Mouse (Mus musculus): Measurements from ENCODE around the gene Ly6g5c. TPM values are rescaled to one million over a fixed set of nuclear protein-coding genes. Genes with fewer than 3 reads are reported as not detected.

The Ly6g5c gene
- total and polyA plus RNA-seq, 2 experiments from 2014 or later, result not detected

GRCm38 (mm10) chr17:35063466-35063865, 44.6 kb upstream of the Ly6g5c start:
- Histone ChIP-seq H3K27me3 (ENCODE audit: insufficient read depth, low read length) (peaks cover 12% of the 10 kb centered on the region), H3K4me2 (ENCODE audit: low read depth, low read length) (no peak overlapping the region), H3K4me3 (ENCODE audit: low read length) (no peak overlapping the region), H3K9me3 (ENCODE audit: low read length) (no peaks in the 10 kb centered on the region), H3K4me1 (ENCODE audit: insufficient read depth, low read length) (peaks cover 12% of the 10 kb centered on the region; the same call in 1 of the 2 replicates), H3K36me3 (ENCODE audit: insufficient read depth, low read length) (no peaks in the 10 kb centered on the region; the same call in 1 of the 2 replicates), H3K27ac (no peak overlapping the region), H3K9ac (replicated peaks; ENCODE audit: low read length) (no peak overlapping the region)
- DNase-seq (ENCODE audit: low spot score) (peak; percentile 60), ATAC-seq (no peak)
- 77% methylated on average over 3 of the region's 3 CpGs for WGBS
- no peak for TF ChIP-seq CTCF (IDR thresholded peaks at IDR 0.05; ENCODE audit: low read depth)

GRCm38 (mm10) chr17:35064378-35064877, 43.7 kb upstream of the Ly6g5c start:
- H3K4me2 ChIP-seq (ENCODE audit: low read depth, low read length), result peak overlapping the region; percentile 54; the same call in 1 of the 2 replicates
- no peak overlapping the region for H3K27ac ChIP-seq
- no peak for TF ChIP-seq CTCF (IDR thresholded peaks at IDR 0.05; ENCODE audit: low read depth)
- no peak overlapping the region for H3K9ac ChIP-seq (replicated peaks; ENCODE audit: low read length)
- H3K36me3 ChIP-seq (ENCODE audit: insufficient read depth, low read length), result no peaks in the 10 kb centered on the region; the same call in 1 of the 2 replicates
- peaks cover 12% of the 10 kb centered on the region for H3K27me3 ChIP-seq (ENCODE audit: insufficient read depth, low read length)
- H3K4me3 ChIP-seq (ENCODE audit: low read length), result no peak overlapping the region
- DNase-seq (ENCODE audit: low spot score), result no peak
- H3K9me3 ChIP-seq (ENCODE audit: low read length), result no peaks in the 10 kb centered on the region
- ATAC-seq, result no peak
- 38% methylated on average over 10 of the region's 10 CpGs for WGBS
- peaks cover 12% of the 10 kb centered on the region; the same call in 1 of the 2 replicates for H3K4me1 ChIP-seq (ENCODE audit: insufficient read depth, low read length)

GRCm38 (mm10) chr17:35064951-35065947, 42.8 kb upstream of the Ly6g5c start, which contains the start of gene Ly6g6c:
Gene Ly6g6c (plus strand): TSS chr17:35065388.
- no peak within 1 kb of the TSS for H3K27ac ChIP-seq
- H3K4me1 ChIP-seq (ENCODE audit: insufficient read depth, low read length), result peaks cover 9% of the 10 kb centered on the region; the same call in 1 of the 2 replicates
- H3K9me3 ChIP-seq (ENCODE audit: low read length), result no peaks in the 10 kb centered on the region
- no peaks in the 10 kb centered on the region; the same call in 1 of the 2 replicates for H3K36me3 ChIP-seq (ENCODE audit: insufficient read depth, low read length)
- H3K27me3 ChIP-seq (ENCODE audit: insufficient read depth, low read length), result peaks cover 12% of the 10 kb centered on the region
- ATAC-seq (no peak), DNase-seq (ENCODE audit: low spot score) (no peak)
- TF ChIP-seq CTCF (IDR thresholded peaks at IDR 0.05; ENCODE audit: low read depth), result no peak
- peak within 1 kb of the TSS; percentile 21 for H3K4me3 ChIP-seq (ENCODE audit: low read length)
- H3K9ac ChIP-seq (replicated peaks; ENCODE audit: low read length), result peak within 1 kb of the TSS; percentile 33; the same call in 1 of the 2 replicates
- peak within 1 kb of the TSS; percentile 54 for H3K4me2 ChIP-seq (ENCODE audit: low read depth, low read length)
- WGBS, result 4% methylated on average over 48 of the region's 48 CpGs

- H3K4me1 ChIP-seq (ENCODE audit: insufficient read depth, low read length), result 0 out of 2 replicates have a peak, but pooled peaks cover 6% of the 10 kb centered on the region
- ATAC-seq (no peak), DNase-seq (ENCODE audit: low spot score) (no peak)
- peak within 1 kb of the TSS; percentile 33; the same call in 1 of the 2 replicates for H3K9ac ChIP-seq (replicated peaks; ENCODE audit: low read length)
- no peaks in the 10 kb centered on the region; the same call in 1 of the 2 replicates for H3K36me3 ChIP-seq (ENCODE audit: insufficient read depth, low read length)
- peak within 1 kb of the TSS; percentile 54 for H3K4me2 ChIP-seq (ENCODE audit: low read depth, low read length)
- no peak for TF ChIP-seq CTCF (IDR thresholded peaks at IDR 0.05; ENCODE audit: low read depth)
- 56% methylated on average over 10 of the region's 10 CpGs for WGBS
- peak within 1 kb of the TSS; percentile 21 for H3K4me3 ChIP-seq (ENCODE audit: low read length)
- peaks cover 12% of the 10 kb centered on the region for H3K27me3 ChIP-seq (ENCODE audit: insufficient read depth, low read length)
- H3K27ac ChIP-seq, result no peak within 1 kb of the TSS
- H3K9me3 ChIP-seq (ENCODE audit: low read length), result no peaks in the 10 kb centered on the region
Measured at GRCm38 (mm10) chr17:35066084-35066483, 42.0 kb upstream of the Ly6g5c start, which contains the start of gene Mpig6b. Gene Mpig6b (minus strand): TSS chr17:35066184.

- H3K27ac ChIP-seq, result no peak overlapping the region
- DNase-seq (ENCODE audit: low spot score) (no peak), ATAC-seq (no peak)
- H3K9ac ChIP-seq (replicated peaks; ENCODE audit: low read length), result no peak overlapping the region
- no peak overlapping the region for H3K4me2 ChIP-seq (ENCODE audit: low read depth, low read length)
- H3K4me3 ChIP-seq (ENCODE audit: low read length), result no peak overlapping the region
- no peak for TF ChIP-seq CTCF (IDR thresholded peaks at IDR 0.05; ENCODE audit: low read depth)
- H3K36me3 ChIP-seq (ENCODE audit: insufficient read depth, low read length), result no peaks in the 10 kb centered on the region
- H3K9me3 ChIP-seq (ENCODE audit: low read length), result no peaks in the 10 kb centered on the region
- H3K27me3 ChIP-seq (ENCODE audit: insufficient read depth, low read length), result peaks cover 12% of the 10 kb centered on the region
- WGBS, result 87% methylated on average over 17 of the region's 17 CpGs
- 0 out of 2 replicates have a peak, but pooled peaks cover 6% of the 10 kb centered on the region for H3K4me1 ChIP-seq (ENCODE audit: insufficient read depth, low read length)
Measured at GRCm38 (mm10) chr17:35068213-35068914, 39.7 kb upstream of the Ly6g5c start.

- Histone ChIP-seq H3K27ac (no peak overlapping the region), H3K9ac (replicated peaks; ENCODE audit: low read length) (no peak overlapping the region), H3K4me1 (ENCODE audit: insufficient read depth, low read length) (no peaks in the 10 kb centered on the region), H3K4me3 (ENCODE audit: low read length) (no peak overlapping the region), H3K36me3 (ENCODE audit: insufficient read depth, low read length) (no peaks in the 10 kb centered on the region), H3K9me3 (ENCODE audit: low read length) (no peaks in the 10 kb centered on the region), H3K4me2 (ENCODE audit: low read depth, low read length) (no peak overlapping the region), H3K27me3 (ENCODE audit: insufficient read depth, low read length) (no peaks in the 10 kb centered on the region)
- WGBS, result 47% methylated on average over 6 of the region's 6 CpGs
- TF ChIP-seq CTCF (IDR thresholded peaks at IDR 0.05; ENCODE audit: low read depth), result no peak
- DNase-seq (ENCODE audit: low spot score) (no peak), ATAC-seq (no peak)
Measured at GRCm38 (mm10) chr17:35070556-35071229, 37.4 kb upstream of the Ly6g5c start.
